Mouse (Mus musculus) left cerebral cortex, adult 9 months (tissue): ENCODE measurements around the gene Prpf40a.

Experiments
- DNase-seq, 2 experiments: peaks; one replicate each; pipeline ENCODE4 v3.0.0; 2022; ENCODE audit warnings: low spot score in 2 of 2

The Prpf40a gene

DNA sequence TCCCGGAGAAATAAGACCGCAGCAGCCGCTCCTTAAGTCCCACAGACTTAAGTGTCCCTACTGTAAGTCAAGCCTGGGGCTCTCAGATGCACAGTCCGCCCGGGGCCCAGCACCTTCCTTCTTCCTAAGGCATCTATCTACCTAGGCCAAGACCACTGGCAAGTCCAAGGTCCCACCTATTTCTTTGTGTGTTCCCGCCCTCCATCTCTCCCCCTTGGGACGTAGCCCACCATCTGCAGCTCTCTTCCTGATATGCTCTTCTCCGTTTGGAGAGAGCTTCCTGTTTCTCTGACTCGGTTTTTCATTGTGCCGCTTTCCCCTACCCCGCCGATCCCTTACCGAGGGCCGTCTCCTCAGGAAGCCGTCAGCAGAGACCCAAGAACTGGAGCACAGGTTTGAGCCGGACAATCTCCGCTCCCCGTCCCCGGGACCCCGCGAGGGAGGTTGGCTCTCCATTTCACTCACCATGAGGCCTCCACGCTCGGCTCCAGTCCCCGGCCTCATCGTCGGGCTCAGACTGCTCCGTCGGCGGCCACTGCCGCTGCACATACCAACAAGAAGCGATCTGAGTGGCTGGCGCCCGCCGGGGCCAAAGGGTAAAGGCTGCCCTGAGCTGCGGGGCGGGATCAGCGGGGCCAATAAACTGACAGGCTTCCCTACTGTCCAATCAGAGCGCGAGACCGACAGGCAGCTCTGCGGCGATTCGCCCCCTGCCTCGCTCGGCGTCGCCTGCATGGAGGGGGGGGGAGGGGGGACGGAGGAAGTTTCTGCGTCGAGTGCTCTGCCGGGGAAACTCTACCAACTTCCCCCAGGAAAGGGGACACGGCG, at the start of gene Prpf40a:
TSS of gene Prpf40a (minus strand) at position 601 of the 828 bp plus-strand sequence.
- DNase-seq = peak; percentile 97 to 99

DNA sequence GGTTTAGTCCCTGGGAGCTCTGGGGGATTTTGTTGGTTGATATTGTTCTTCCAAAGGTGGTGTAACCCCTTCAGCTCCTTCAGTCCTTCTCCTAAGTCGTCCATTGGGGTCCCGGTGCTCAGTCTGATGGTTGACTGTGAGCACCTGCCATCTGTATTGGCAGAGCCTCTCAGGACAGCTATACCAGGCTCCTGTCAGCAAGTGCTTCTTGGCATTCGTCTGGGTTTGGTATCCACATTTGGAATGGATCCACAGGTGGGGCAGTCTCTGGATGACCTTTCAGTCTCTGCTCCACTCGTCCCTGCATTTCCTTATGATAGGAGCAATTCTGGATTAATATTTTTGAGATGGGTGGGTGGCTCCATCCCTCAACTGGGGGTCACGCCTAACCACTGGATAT, 31.2 kb upstream of the Prpf40a start:
- DNase-seq = no peak

DNA sequence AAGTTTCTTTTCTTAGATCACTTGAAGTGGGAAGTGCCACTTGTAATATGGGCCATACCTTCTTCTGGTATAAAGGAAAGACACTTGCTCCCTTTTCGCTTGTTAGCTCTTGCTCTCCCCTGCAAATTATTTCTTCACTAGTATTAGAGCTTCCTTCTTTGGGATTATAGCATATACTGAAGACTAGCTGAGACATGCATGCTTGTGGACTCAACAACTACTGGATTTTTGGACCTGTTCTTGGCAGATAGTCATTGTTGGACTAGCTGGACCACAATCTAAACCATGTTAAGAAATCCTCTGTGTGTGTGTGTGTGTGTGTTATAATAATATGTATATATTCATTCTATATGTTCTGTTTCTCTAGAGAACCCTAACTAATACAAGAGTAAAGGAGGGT, 22.4 kb upstream of the Prpf40a start:
- no peak for DNase-seq

DNA sequence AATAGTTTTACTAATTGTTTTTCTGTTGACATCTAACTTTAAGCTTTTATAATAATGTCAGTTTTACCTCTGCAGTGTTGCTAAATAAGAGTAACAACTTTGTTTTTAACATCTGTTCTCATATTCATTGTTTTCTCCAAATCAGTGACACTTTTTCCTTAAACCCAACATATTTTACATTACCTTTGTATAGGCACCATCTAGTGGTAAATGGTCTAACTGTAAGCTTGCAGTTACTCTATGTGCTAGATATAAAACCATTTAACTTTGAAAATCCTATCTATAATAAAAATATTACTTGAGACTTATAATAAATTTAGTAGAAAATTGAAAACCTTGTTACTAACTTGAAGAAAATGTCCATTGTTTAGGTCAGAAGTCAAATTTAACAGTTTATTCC, 15.7 kb upstream of the Prpf40a start:
- DNase-seq = no peak

GRCm38 (mm10) chr2:53204373-53205274, 13.5 kb upstream of the Prpf40a start:
- DNase-seq = no peak

DNA sequence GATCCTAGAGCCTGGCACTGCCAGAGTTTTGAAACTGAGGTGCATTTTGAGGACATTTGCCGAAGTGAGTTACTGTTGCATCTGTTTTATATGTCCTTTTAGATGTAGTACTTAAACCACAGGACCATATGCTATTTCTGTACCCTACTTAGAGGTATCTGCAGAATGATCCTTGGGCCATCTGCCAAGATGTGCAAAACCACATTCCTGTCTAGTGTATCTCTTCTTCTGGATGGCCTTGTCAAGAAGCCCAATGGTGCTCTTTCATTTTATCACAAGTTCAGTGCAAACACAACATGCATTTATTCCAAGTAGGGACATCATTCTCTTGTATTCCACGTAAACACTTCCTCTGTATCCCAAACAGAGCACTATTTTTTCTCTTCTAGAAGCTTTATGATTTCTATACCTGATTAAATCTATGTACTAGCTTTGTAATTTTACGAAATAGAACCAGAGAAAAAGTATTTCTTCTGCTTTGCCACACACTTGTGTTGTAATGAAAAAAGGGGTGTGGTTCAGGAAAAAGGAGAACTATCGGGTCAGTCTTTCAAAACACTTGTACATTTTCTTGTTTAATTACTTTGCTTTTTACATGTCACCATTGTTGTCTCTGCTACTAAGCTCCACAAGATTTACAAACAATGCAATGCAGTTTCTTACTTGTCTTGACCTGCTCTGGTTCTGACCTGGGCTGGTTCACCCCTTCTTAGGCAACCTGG, 9.2 kb upstream of the Prpf40a start:
- no peak for DNase-seq

DNA sequence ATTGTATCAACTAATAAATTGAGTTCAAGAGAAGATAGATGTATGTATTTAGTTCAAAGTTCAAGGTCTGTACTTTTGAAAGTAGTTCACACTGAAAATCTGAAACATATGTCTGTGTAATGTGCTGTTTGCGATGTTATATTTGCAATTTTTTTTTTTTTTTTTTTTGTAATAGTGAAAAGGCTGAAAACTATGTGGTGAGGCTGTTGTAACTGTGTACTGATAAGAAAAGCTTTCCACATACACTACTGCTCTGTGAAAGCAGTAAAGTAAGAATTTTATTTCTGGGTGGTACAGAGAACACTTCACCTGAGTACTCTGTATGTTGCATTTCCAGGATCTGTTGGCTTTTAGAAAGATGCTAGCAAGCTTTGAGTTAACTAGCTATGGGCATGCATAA, 8.1 kb upstream of the Prpf40a start:
- DNase-seq = no peak

DNA sequence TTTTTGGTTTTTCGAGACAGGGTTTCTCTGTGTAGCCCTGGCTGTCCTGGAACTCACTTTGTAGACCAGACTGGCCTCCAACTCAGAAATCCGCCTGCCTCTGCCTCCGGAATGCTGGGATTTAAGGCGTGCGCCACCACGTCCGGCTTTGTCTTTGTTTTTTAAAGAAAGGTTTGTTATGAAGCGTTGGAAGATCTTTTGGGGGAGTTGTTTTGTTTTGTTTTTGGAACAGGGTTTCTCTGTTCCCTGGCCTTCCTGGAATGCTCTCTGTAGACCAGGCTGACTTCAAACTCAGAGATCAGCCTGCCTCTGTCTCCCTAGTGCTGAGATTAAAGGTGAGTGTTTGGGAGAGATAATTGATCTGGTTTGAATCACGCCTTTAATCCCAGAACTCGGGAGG, 5.3 kb upstream of the Prpf40a start:
- no peak for DNase-seq

DNA sequence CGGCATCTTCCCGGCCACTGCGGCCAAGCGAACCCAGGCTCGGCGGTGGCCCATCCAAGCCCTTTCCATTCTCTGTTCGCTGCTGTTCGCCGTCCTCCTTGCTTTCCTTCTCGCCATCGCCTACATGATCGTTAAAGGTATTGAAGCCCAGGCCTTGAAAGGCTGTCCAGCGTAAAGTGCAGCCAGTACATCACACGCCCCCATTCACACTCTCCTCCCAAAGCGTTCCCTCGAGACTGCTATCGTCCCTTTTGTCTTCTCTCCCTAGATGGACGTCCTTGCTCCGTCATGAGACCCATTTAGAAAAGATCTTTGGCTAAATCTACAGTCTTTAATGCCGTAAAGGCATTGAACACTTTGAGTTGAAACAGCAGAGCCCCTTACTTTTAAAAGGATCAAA, 1.3 kb upstream of the Prpf40a start:
- DNase-seq = no peak

GRCm38 (mm10) chr2:53191523-53192220, 588 bp upstream of the Prpf40a start, which contains the start of gene Arl6ip6:
Arl6ip6 (plus strand) TSS chr2:53191726.
- peak; percentile 90 to 97 for DNase-seq

DNA sequence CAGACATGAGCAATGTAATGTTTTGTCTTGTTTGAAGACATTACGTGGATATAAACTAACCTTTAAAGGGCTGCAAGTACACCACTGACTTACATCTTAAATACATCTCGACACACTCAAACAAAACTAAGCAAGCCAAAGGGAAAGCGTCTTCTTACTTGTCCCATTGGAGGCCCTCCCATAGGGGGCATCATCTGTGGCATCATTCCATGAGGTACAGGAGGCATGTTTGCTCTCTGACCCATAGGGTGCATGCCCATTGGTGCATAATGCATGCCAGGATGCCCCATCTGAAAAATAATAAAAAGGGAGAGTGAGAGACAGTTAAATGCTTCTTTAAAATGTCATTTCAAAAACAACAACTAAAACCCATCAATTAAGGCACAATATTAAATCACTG, 1.3 kb downstream of the Prpf40a start:
- DNase-seq = no peak

DNA sequence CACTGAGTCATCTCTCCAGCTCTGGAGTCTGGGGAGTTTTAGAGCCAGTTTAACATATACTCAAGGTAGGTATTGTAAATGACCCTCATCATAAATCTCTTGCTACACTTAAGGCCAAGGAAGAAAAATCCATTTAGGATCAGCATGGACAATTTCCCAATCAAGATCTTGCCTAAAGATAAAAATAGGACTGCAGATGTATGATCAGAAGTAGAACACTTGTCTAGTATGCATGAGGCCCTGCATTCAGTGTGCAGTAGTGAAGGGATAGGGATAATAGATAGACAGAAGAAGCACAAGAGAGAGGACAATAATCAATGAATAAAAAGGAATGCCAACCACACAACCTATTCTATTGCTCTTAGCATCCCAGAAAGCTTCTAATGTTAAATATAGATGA, 11.2 kb downstream of the Prpf40a start:
- DNase-seq = no peak

GRCm38 (mm10) chr2:53178966-53179365, 12.1 kb downstream of the Prpf40a start:
- DNase-seq = no peak

DNA sequence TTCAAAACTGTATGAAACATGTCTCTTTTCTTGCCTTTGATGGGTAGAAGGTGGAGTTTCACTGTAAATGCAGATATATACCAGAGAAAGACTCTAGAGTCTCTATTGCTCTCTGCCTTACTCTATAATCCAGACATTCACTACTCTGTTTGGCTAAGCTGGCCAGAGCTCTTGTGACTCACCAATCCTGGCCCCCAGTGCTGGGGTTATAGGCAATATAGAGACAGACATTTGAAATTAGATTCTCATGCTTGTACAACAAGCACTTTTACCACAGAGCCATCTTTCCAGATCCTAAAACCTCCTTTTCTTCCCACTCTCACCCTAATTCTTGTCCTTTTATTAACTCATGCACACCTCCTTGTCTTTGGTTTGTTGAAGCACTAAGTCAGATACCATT, 17.1 kb downstream of the Prpf40a start:
- no peak for DNase-seq

DNA sequence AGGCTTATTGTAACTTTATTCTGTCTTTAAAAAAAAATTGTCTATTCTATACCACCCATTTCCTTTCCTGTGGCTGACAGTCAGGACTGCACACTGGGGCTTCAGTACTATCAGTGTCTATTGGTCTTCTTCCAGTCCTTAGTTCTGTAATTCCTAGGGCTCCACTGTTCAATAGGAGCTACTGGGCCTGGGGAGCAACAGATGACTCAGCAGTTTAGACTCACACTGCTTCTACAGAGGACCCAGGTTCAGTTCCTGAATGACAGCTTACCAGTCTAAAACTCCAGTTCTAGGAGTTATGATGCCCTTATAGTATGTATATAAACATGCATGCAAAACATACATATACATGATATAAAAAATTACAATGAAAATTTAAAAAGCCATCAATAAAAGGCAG, 44.2 kb downstream of the Prpf40a start:
- no peak for DNase-seq

GRCm38 (mm10) chr2:53131567-53131966, 59.5 kb downstream of the Prpf40a start:
- DNase-seq = no peak

- DNase-seq = no peak
Observed at GRCm38 (mm10) chr2:53129070-53129469, 62.0 kb downstream of the Prpf40a start.

DNA sequence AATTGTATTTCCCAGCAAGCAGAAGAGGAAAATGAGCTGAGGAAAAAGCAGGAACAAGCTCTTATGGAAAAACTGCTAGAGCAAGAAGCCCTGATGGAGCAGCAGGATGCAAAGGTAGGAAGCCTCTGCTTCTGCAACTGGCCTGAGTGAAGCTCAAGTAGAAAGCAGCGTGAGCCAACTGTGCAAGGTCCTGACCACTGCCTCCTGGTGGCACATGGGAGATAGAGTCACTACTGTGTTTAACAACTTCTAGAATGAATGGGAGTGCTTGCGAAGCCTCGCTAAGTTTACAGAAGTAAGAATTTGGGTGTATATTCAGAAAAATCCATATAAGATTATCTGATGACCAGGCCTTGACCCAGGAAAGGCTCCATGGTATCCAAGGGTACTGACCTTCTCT, 65.1 kb downstream of the Prpf40a start:
- no peak for DNase-seq

DNA sequence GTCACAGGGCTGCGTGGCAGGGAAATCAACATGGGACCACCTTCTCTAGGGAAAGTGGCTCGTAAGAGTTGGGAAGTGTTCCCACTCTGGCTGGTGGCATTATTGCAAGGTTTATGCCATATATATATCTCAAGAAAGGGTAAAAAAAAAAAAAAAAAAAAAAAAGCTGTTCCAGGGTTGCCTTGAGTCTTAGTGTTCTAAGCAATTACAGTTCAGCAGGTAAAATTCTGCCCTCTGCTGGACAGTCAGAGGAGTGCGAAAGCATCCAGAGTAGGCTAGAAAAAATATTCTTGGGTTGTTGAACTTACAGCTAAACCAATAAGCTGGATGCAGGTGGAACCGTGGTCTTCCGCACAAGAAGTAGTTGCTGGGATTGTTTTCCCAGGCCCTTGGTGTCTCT, 69.3 kb downstream of the Prpf40a start:
- DNase-seq = peak in 1 of 2 experiments; percentile 63

DNA sequence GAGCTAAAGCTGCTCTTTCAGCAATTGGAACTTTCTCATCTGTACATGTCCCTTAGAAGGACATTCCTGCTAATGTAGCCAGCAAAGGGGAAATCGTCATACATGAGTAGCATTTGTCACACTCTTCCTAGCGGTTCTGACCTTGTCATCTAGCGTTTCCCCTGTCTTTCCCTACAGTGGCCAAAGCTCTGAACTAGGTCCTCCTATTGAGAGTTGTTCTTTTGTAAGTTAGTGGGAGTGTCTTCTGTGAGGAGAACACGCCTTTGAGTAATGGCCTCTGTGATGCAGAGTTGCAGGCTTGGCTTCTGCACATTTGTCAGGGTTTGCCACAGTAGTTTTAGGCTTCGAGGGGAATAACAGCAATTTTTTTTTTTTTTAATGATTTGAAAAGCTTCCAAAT, 82.5 kb downstream of the Prpf40a start:
- DNase-seq = no peak

GRCm38 (mm10) chr2:53106472-53106871, 84.6 kb downstream of the Prpf40a start:
- DNase-seq = no peak
